Mouse (Mus musculus) testis, postnatal 14 days (tissue): ENCODE results near the gene Chst3.
"Not testable (repeated sequence)": the region's sequence is repeated elsewhere in the genome, so short reads cannot be mapped to it uniquely, and the experiment has no call there.

Source experiments
- DNase-seq: peaks from one replicate; pipeline ENCODE4 v3.0.0; 2021; ENCODE audit warnings: low spot score

Gene Chst3

GRCm38 (mm10) chr10:60161397-60161796 is 57.7 kb downstream of the Chst3 start:
- DNase-seq, result not testable (repeated sequence)

- no peak for DNase-seq
These were observed 60.9 kb downstream of the Chst3 start for GRCm38 (mm10) chr10:60158144-60158543.

- no peak for DNase-seq
These were observed 63.0 kb downstream of the Chst3 start for GRCm38 (mm10) chr10:60156016-60156415.

GRCm38 (mm10) chr10:60151107-60151663 is 67.9 kb downstream of the Chst3 start:
- DNase-seq, result no peak

- DNase-seq, result peak; percentile 69
These were observed 71.0 kb downstream of the Chst3 start for GRCm38 (mm10) chr10:60148087-60148486.

GRCm38 (mm10) chr10:60147510-60148047 is 71.5 kb downstream of the Chst3 start:
- DNase-seq, result not testable (repeated sequence)

GRCm38 (mm10) chr10:60141656-60142160 is 77.4 kb downstream of the Chst3 start:
- DNase-seq, result no peak

- no peak for DNase-seq
These were observed 78.3 kb downstream of the Chst3 start for GRCm38 (mm10) chr10:60140751-60141150.

- no peak for DNase-seq
These were observed 80.4 kb downstream of the Chst3 start for GRCm38 (mm10) chr10:60138680-60139079.

- DNase-seq, result no peak
These were observed 82.1 kb downstream of the Chst3 start for GRCm38 (mm10) chr10:60136935-60137334.

- DNase-seq, result not testable (repeated sequence)
These were observed 83.0 kb downstream of the Chst3 start for GRCm38 (mm10) chr10:60136010-60136409.

- no peak for DNase-seq
These were observed 84.9 kb downstream of the Chst3 start for GRCm38 (mm10) chr10:60134201-60134600.

- no peak for DNase-seq
These were observed 85.6 kb downstream of the Chst3 start for GRCm38 (mm10) chr10:60133501-60133900.
